Mouse (Mus musculus): ENCODE data around the gene Kdelr2.
A peak's percentile ranks its signal among the peaks of the same experiment; 100 is the strongest.
"Not testable (repeated sequence)": the region's sequence is repeated elsewhere in the genome, so short reads cannot be mapped to it uniquely, and the experiment has no call there.

Kdelr2 gene

GRCm38 (mm10) chr5:143403221-143404147, at the start of gene Kdelr2:
Gene Kdelr2, plus strand, starts transcription at chr5:143403838.
- peak; percentile 83 to 91 for DNase-seq (ENCODE audit: low spot score in 2 of 2)

DNA sequence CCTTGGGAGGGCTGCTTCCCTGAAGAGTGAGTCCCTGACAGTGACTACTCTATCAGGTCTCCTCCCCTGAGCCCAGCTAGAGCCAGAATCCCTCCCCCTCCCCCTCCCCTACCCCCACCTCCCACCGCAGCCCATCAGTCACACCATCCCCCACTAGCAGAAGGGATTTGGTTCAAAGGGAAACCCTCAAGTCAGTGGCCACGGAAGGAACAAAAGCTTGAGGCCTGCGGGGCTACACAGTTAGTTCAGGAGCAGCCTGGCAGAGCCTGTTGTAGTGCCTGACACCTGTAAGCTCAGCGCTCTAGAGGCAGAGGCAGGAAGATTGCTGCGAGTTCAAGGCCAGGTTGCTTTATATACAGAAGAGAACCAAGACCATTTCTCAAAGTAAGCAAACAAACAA, 47.6 kb upstream of the Kdelr2 start:
- DNase-seq (ENCODE audit: low spot score in 2 of 2), result no peak

DNA sequence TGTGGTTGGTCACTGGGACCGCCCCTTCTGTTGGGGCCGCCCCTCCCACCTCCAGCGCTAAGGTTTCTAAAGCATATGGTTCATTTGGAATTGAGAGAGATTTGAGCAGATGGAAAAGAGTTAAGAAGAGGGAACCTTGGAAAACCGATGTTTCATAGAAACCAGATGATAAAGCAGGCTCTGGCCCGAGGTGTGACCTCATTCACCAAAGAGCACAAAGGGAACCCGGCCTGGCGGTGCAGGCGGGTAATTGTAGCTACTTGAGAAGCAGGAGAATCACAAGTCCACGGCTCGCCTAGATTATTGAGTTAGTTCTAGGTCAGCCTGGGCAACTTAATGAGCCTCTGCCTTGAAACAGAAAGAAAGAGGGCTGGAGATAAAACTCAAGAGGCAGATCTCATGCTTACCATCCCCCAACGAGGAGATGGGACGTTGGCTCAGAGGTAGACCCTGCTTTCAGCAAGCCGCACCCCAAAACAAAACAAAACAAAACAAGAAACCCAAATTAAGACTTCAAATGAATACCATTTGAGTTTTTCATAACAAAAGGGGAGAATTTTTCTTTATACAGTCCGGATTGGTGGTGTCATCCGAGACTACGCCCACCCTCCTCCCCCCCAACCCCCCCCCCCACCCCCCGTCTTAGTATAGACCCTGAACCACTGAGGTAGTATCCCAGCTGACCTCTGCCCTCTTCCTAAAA, 46.8 kb upstream of the Kdelr2 start, which contains the start of gene Grid2ip:
Gene Grid2ip (plus strand): TSS at position 653 of the 703 bp plus-strand sequence.
- no peak for DNase-seq (ENCODE audit: low spot score in 2 of 2)

DNA sequence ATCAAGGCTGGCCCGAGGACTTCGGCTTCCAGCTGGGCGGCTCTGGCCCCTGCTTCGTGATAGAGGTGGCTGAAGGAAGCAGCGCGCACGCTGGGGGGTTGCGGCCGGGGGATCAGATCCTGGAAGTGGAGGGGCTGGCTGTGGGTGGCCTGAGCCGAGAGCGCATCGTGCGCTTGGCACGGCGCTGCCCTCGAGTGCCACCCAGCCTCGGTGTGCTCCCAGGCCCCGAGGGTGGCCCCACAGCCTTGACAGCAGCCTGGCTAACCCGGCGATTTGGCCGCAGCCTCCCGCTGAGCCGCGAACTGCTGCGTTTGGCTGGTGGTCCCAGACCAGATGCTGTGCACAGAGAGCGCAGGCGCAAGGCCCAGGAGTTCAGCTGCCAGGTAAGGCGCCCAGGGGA, 46.1 kb upstream of the Kdelr2 start:
- DNase-seq (ENCODE audit: low spot score in 2 of 2), result no peak

- DNase-seq (ENCODE audit: low spot score in 2 of 2), result no peak
These were observed 44.4 kb upstream of the Kdelr2 start for GRCm38 (mm10) chr5:143359263-143359662.

DNA sequence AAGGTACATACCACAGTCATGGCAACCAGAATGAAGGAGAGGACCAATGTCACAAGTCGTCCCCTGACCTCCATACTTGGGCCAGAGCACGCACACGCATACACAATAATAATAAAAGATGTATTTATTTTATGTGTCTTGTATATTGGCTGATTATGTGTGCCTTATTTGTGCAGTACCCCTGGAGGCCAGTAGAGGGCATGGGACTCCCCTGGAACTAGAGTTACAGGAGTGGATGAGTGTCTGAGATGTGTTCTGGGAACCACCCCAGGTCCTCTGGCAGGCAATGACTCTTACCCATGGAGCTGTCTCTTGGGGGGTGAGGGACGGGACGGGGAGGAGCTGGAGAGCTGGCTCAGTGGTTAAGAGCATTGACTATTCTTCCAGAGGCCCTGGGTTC, 43.6 kb upstream of the Kdelr2 start:
- no peak for DNase-seq (ENCODE audit: low spot score in 2 of 2)

- DNase-seq (ENCODE audit: low spot score in 2 of 2), result no peak
These were observed 42.2 kb upstream of the Kdelr2 start for GRCm38 (mm10) chr5:143361428-143361827.

DNA sequence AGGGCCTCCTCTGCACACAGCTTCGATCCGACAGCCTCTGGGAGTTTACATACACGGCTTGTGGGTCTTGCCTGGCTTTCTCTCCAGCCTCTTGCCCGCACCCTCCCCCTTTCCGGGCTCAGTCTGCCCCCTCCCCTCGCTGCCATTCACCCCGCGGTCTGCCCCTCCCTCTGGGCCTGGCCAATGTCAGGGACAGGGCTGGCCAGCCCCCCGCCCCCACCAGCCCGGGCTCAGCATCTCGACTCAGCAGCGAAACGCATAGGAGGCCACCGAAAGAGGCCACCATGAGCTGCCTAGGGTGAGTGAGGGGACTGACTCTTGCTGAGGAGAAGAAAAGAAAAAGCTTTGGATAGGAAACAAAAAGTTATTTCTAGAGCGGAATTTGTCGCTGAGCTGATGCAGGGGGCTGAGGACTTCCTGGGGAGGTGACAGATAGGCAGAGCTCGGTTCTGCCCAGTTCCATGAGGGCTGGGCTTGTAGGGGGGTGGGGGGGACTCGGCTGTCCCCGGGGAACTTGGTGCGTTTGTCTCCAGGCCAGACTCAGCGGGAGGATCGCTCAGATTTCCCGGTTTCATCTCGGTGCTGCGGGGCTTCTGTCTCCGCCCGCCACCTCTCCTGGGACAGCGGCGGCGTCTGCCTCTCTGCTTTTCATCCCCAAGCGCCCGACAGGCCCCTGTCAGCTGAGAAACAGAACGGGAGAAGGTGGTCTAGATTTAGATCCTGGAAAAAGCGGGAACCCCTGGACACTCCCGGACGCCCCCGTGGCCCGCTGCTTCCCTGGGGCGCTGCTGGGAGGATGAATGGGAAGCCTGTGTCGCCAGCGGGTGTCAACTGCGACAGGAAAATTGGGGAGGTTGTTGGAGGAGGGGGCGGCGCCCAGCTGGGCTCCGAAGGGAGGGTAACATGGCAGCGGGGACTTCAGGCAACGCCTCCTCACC, 39.7 kb upstream of the Kdelr2 start:
- no peak for DNase-seq (ENCODE audit: low spot score in 2 of 2)

DNA sequence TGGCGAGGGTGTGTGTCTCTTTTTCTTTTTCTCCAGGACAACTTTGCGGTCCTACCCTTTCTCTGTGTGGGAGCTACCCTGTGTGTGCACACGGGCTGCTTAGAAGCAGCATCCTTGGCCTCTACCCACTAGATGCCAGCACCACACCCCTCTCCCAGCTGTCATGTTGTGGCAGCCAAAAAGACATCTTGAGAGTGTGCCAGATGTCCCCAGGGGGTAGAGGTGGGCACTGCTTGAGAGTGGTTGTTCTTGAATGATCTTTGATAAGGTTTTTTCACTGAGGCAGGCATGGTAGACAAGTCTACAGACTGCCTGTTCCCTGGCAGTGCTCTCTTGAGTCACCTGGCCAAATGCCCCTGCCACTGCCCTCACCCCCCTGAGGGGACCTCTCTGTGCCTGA, 35.7 kb upstream of the Kdelr2 start:
- no peak for DNase-seq (ENCODE audit: low spot score in 2 of 2)

DNA sequence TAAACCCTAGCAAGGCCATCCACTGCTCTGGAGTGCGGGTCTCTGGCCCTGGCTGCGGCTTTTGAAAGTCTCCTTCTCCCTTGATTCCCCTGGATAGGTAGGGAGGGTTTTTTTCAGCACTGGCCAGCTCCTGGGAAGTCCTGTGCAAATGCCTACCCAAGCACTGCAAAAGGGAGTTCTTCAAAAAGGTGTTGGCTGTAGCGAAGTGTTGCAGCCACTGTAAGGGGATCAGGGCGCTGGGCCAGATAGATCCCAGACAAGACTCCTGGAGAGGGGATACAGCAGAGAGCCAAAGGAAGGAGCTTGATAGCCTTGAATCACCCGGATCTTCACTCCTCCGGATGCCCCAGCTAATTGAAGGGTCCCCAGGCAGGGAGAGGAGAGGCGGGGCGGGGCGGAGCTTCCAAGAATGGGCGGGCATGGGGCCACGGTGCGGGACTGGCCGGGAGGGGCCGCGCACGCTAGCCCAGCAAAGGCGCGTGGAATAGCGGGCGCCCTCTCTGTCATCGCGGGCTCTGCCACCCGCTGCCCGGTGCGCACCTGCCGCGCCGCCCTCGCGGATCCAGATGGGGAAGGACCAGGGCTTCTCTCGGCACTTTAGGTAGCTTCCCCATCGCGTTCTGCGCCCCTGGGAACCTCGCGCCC, 33.9 kb upstream of the Kdelr2 start:
- DNase-seq (ENCODE audit: low spot score in 2 of 2), result no peak

DNA sequence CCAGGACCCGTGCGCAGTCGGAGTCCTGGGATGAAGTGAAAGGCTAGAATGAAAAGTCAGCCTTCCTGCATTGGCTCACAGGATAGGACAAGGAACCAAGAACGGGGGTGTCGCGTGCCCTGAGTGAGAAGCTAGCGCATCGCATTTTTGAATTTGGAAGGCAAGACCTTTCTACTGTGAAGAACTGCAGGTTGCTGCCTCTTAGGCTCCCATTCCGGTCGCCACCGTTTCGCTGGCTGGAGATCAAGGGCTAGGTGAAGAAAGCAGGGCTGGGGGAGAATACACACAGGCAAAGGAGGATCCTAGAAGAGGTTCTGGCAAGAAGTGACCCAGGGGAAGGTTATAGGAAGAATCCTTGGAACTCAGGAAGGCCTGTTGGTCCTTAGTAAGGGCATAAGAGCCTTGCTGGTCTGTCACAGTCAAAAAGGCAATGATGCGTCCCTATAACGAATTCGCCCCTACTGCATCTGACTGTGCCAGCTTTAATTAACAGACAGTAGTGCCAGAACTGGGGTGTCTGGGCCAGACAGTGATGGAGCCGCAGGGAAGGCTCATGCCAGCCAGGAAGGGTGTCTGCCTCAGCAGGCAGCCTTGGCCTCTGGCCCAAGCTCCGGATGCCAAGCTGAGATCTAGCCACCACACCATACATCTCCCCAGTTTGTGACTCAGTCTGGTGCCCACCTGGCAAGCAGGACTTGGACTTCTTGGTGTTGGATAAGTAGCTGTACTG, 33.1 kb upstream of the Kdelr2 start:
- no peak for DNase-seq (ENCODE audit: low spot score in 2 of 2)

DNA sequence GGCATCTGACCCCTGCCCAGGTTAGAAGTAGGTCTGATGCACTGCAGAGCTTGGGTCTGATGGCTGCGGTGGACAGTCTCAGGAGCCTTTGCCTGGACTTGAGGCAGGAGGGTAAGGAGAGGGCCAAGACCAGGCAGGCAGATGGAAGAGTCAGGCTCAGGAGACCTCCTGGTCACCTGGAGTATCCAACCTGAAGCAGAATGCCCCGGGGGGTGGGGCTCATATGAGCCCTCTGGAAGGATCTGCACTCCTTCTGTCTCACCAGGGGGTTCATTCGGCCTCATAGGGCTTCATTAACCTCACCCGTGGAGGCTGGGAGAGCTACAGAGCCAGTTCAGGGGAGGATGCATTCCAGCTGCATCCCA, 32.5 kb upstream of the Kdelr2 start:
- DNase-seq (ENCODE audit: low spot score in 2 of 2), result no peak

DNA sequence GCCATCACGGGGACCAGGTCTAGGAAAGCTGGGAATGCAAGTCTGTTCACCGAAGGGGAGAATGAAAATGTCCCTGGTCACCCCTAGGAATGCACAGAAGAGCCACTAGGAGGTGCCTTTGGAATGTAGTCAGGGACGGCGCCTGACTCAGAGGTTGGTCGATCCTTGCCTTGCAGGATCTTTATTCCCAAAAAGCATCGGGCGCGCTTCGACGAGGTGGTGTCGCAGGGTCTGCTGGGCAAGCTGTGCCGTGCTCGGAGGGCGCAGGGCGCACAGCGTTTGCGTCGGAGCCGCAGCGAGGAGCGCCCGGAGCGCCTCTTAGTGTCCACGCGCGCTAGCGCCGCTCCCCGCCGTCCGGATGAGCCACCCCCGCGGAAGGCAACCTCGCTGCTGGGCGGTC, 30.8 kb upstream of the Kdelr2 start:
- DNase-seq (ENCODE audit: low spot score in 2 of 2), result no peak

DNA sequence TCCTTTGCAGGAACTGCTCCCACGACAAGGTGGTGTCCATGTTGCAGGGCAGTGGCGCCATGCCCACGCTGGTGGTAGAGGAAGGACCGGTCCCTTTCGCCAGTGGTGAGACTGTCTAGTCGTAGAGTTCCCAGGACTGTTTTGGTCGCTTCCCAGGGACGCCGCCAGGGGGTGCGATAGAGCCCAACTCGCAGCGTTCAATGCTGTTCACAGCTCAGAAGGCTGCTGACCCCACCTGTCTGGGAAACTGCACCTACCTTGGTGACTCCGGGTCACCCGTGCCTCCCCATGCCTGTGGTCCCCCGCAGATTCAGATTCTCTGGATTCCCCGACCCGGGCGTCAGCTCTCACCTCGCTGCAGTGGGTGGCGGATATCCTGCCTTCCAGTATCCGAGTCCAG, 28.4 kb upstream of the Kdelr2 start:
- peak; percentile 61 to 86 for DNase-seq (ENCODE audit: low spot score in 2 of 2)

- no peak for DNase-seq (ENCODE audit: low spot score in 2 of 2)
These were observed 27.5 kb upstream of the Kdelr2 start for GRCm38 (mm10) chr5:143376156-143376555.

DNA sequence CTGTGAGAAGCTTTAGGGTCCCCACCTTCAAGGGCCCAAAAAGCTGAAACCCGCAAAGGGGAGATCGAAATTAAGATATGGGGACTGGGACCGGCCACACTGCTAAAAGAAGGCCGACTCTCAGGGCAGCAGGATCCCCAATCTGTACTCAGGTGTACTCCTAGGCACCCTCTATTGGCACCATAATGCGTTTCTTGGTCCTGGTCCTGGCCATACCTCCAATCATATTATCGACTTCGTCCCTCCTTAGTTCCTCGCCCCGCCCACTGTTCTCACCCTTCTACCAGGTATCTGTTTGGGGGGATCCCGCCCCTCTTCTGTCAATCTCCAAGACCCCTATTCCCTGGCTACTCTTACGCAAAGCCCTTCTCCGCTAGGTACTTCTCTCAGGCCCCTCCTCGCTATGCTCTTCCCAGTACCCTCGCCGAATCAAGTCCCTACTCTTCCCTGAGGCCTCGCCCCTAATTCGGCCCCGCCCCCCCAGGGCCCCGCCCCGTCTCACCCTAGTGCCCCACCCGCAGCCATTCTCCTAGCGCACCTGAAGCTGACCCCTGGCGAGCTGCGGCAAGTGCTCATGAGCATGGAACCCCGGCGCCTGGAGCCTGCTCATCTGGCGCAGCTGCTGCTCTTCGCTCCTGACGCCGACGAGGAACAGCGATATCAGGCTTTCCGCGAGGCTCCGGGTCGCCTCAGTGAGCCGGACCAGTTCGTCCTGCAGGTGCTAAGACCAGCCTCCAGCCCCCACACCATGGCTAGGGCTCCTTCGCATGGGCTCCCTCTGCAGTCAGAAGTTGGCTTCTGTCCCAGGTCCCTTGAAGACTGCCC, 16.6 kb upstream of the Kdelr2 start:
- DNase-seq (ENCODE audit: low spot score in 2 of 2), result peak in 1 of 2 experiments; percentile 50

DNA sequence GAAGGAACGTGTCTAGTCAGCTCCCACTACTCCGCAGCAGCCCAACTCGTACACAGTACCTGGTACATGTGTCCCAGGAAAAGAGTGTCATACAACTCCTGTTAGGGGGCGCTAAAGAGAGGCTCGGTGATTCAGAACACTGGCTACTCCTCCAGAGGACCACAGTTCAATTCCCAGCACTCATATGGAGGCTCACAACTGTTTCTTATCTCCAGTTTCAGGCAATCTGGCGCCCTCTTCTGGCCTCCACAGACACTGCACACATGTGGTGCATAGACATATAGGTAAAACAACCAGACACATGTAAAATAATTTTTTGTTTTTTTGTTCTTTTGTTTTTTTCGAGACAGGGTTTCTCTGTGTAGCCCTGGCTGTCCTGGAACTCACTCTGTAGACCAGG, 9.5 kb upstream of the Kdelr2 start:
- no peak for DNase-seq (ENCODE audit: low spot score in 2 of 2)

- DNase-seq (ENCODE audit: low spot score in 2 of 2), result not testable (repeated sequence)
These were observed 8.7 kb upstream of the Kdelr2 start for GRCm38 (mm10) chr5:143394966-143395365.

DNA sequence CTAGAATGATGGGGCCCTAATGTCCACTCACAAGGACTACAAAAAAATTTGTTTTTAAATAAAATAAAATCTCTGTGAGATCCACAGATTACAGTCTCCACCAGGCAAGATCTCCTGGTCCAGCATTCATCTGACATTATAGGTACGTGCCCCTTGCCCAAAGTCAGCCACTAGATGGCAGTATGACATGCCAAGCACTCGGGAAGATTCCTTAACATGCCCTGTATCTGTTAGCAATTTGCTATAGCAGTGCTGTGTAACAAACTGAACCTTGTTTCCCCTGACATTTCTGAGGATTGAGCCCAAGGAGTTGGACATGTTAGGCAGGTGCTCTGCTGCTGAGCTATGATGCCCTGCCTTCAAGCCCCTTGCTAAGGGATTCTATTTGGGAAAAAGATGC, 8.0 kb upstream of the Kdelr2 start:
- no peak for DNase-seq (ENCODE audit: low spot score in 2 of 2)

GRCm38 (mm10) chr5:143400501-143400900, 3.1 kb upstream of the Kdelr2 start:
- DNase-seq (ENCODE audit: low spot score in 2 of 2), result peak; percentile 25 to 68
